Comparison of ENCODE assay signal across 18 mouse cellular contexts in genomic region chr12:108133181-108133580, GRCm38 (mm10). TPM values are rescaled to one million over a fixed set of nuclear protein-coding genes. Genes with fewer than 3 reads are reported as not detected.
DNase-seq lines count a peak whose midpoint lies in the region; ATAC-seq and TF ChIP-seq lines count a peak whose summit lies in the region.
"Had no signal": no experiment of that assay in that cellular context is flagged by ENCODE, and none has a peak within 500 bp of the region (broad histone marks: within the 10 kb centered on the region; RNA-seq: fewer than 3 reads in every experiment).

No protein-coding gene starts in this region.

- TF ChIP-seq CTCF in kidney, adult 2 months (conservative IDR thresholded peaks at IDR 0.05; ENCODE audit: insufficient read depth, insufficient read length, low read depth, low read length) = no peak

- DNase-seq in embryo, embryonic 10.5 days (ENCODE audit: low spot score) = peak; percentile 37
- no peak for DNase-seq in embryo, embryonic 9.5 days (ENCODE audit: extremely low spot score)
- peak; percentile 61 for DNase-seq in kidney, adult 2 months
- peak; percentile 59 for DNase-seq in forelimb bud, embryonic 11.5 days (ENCODE audit: low read depth, low spot score)
- DNase-seq: adrenal gland, adult 8-10 months; adrenal gland, postnatal 25 days; cerebellum, adult 8-10 months; gastrocnemius, postnatal 14 days had no signal

- H3K27ac ChIP-seq in kidney, adult 2 months (ENCODE audit: insufficient read depth, low read depth, low read length) = no peak overlapping the region
- H3K27ac ChIP-seq in kidney, embryonic 16.5 days (ENCODE audit: low read length) = no peak overlapping the region; the same call in 1 of the 2 replicates
- no peak overlapping the region for H3K27ac ChIP-seq in hindbrain, embryonic 16.5 days (ENCODE audit: low read depth, low read length)
- H3K27ac ChIP-seq: forebrain, embryonic 10.5 days; hindbrain, embryonic 12.5 days; hindbrain, embryonic 15.5 days had no signal

- no peak overlapping the region for H3K9ac ChIP-seq in kidney, embryonic 16.5 days (replicated peaks; ENCODE audit: low read length)
- no peak overlapping the region for H3K9ac ChIP-seq in hindbrain, embryonic 16.5 days (ENCODE audit: low read depth, low read length)
- H3K9ac ChIP-seq: hindbrain, embryonic 12.5 days; hindbrain, embryonic 15.5 days had no signal

- TF ChIP-seq POLR2A in kidney, adult 2 months (IDR thresholded peaks at IDR 0.05; ENCODE audit: low read depth, low read length) = no peak

- H3K36me3 ChIP-seq in kidney, adult 2 months (ENCODE audit: control insufficient read depth, insufficient read depth, low read length) = peaks cover 3% of the 10 kb centered on the region
- peaks cover 25% of the 10 kb centered on the region for H3K36me3 ChIP-seq in kidney, embryonic 16.5 days (ENCODE audit: insufficient read depth, low read length)
- H3K36me3 ChIP-seq in hindbrain, embryonic 16.5 days (ENCODE audit: control insufficient read depth, insufficient read depth, low read length) = peaks cover 4% of the 10 kb centered on the region; the same call in 1 of the 2 replicates

- H3K27me3 ChIP-seq in kidney, adult 2 months (replicated peaks; ENCODE audit: control insufficient read depth, insufficient read depth, low read length) = no peaks in the 10 kb centered on the region
- H3K27me3 ChIP-seq in kidney, embryonic 16.5 days (ENCODE audit: insufficient read depth, low read length) = no peaks in the 10 kb centered on the region
- no peaks in the 10 kb centered on the region for H3K27me3 ChIP-seq in hindbrain, embryonic 16.5 days (replicated peaks; ENCODE audit: control insufficient read depth, insufficient read depth, low read length)
- H3K27me3 ChIP-seq: hindbrain, embryonic 12.5 days; hindbrain, embryonic 15.5 days had no signal

- no peak overlapping the region for H3K4me3 ChIP-seq in kidney, adult 2 months (ENCODE audit: insufficient read depth, low read depth, low read length)
- H3K4me3 ChIP-seq in kidney, embryonic 16.5 days (ENCODE audit: low read length) = no peak overlapping the region
- H3K4me3 ChIP-seq in hindbrain, embryonic 16.5 days (ENCODE audit: low read length) = no peak overlapping the region
- H3K4me3 ChIP-seq: forebrain, embryonic 10.5 days; hindbrain, embryonic 12.5 days; hindbrain, embryonic 15.5 days had no signal

- no peaks in the 10 kb centered on the region for H3K9me3 ChIP-seq in kidney, embryonic 16.5 days (ENCODE audit: low read length)
- H3K9me3 ChIP-seq in hindbrain, embryonic 16.5 days (ENCODE audit: control insufficient read depth, low read length) = no peaks in the 10 kb centered on the region
- H3K9me3 ChIP-seq: forebrain, embryonic 10.5 days; hindbrain, embryonic 12.5 days; hindbrain, embryonic 15.5 days had no signal

- no peak for ATAC-seq in kidney, embryonic 16.5 days (ENCODE audit: low FRiP score, low TSS enrichment)
- ATAC-seq in hindbrain, embryonic 16.5 days = no peak
- ATAC-seq: activated CD4-positive, CD25-positive, alpha-beta regulatory T cell, adult 4 months; forebrain, embryonic 14.5 days; inflammation-experienced regulatory T-cells, adult 6 months; intestine, embryonic 16.5 days had no signal

- H3K4me1 ChIP-seq in kidney, adult 2 months (ENCODE audit: control insufficient read depth, insufficient read depth, low read length) = peaks cover 18% of the 10 kb centered on the region
- H3K4me1 ChIP-seq in kidney, embryonic 16.5 days (ENCODE audit: insufficient read depth, low read length) = 0 out of 2 replicates have a peak, but pooled peaks cover 7% of the 10 kb centered on the region
- no peaks in the 10 kb centered on the region for H3K4me1 ChIP-seq in hindbrain, embryonic 16.5 days (ENCODE audit: control insufficient read depth, insufficient read depth, low read depth, low read length)
- H3K4me1 ChIP-seq: hindbrain, embryonic 15.5 days had no signal

- H3K4me2 ChIP-seq in kidney, embryonic 16.5 days (replicated peaks; ENCODE audit: low read depth, low read length) = no peak overlapping the region
- no peak overlapping the region for H3K4me2 ChIP-seq in hindbrain, embryonic 16.5 days (ENCODE audit: low read length)
- H3K4me2 ChIP-seq: heart, embryonic 11.5 days; hindbrain, embryonic 12.5 days; hindbrain, embryonic 15.5 days had no signal

- WGBS in kidney, adult 2 months = 23% methylated on average over 2 of the region's 2 CpGs
- WGBS in kidney, embryonic 16.5 days = 67% methylated on average over 2 of the region's 2 CpGs
- 77% methylated on average over 2 of the region's 2 CpGs for WGBS in hindbrain, embryonic 16.5 days

RNA-seq across cellular contexts. Expression of gene Setd3, which starts 45.9 kb away (rescaled TPM):
- polyA plus RNA-seq in kidney, adult 2 months (2012; rRNA removed) = 32.5 and 38.5 TPM in 2 replicates
- 89.1 and 92.4 TPM in 2 replicates for polyA plus RNA-seq in kidney, embryonic 16.5 days (2015; fragmentation: Nextera tagmentation; extraction: Ambion mirVana)
- polyA plus RNA-seq in hindbrain, embryonic 16.5 days (2015; fragmentation: Nextera tagmentation; extraction: Ambion mirVana) = 93.6 and 97.6 TPM in 2 replicates

RNA-seq across cellular contexts. Expression of gene Ccnk, which starts 46.2 kb away (rescaled TPM):
- 11.4 and 12.6 TPM in 2 replicates for polyA plus RNA-seq in kidney, adult 2 months (2012; rRNA removed)
- polyA plus RNA-seq in kidney, embryonic 16.5 days (2015; fragmentation: Nextera tagmentation; extraction: Ambion mirVana) = 2.4 and 3.1 TPM in 2 replicates
- polyA plus RNA-seq in hindbrain, embryonic 16.5 days (2015; fragmentation: Nextera tagmentation; extraction: Ambion mirVana) = 2.2 and 2.6 TPM in 2 replicates
